Mouse (Mus musculus) ES-Bruce4 (cell line): ENCODE measurements around the gene Pogz. TPM values are rescaled to one million over a fixed set of nuclear protein-coding genes. Genes with fewer than 3 reads are reported as not detected.

Experiments
- H3K27ac ChIP-seq: 2 replicates; pipeline ENCODE4 v1.5.1; 2012; ENCODE audit warnings: low read length, inconsistent platforms; ENCODE audit not compliant: insufficient read depth
- H3K27me3 ChIP-seq: 2 replicates; pipeline ENCODE4 v1.6.1; 2012; ENCODE audit warnings: mild to moderate bottlenecking, low read length, inconsistent platforms; ENCODE audit not compliant: control insufficient read depth, poor library complexity, insufficient read depth, severe bottlenecking
- H3K36me3 ChIP-seq: 2 replicates; pipeline ENCODE4 v1.6.1; 2012; ENCODE audit warnings: inconsistent platforms, mild to moderate bottlenecking, low read length, moderate library complexity; ENCODE audit not compliant: control insufficient read depth, poor library complexity, insufficient read depth, severe bottlenecking
- H3K4me1 ChIP-seq: one replicate; pipeline ENCODE4 v1.8.1; 2011; ENCODE audit warnings: low read length; ENCODE audit not compliant: control insufficient read depth, insufficient read depth
- H3K4me3 ChIP-seq: 2 replicates; pipeline ENCODE4 v1.5.1; 2011; ENCODE audit warnings: low read depth, mild to moderate bottlenecking, low read length
- H3K9ac ChIP-seq: 2 replicates; pipeline ENCODE4 v1.6.1; 2012; ENCODE audit warnings: low read depth, mild to moderate bottlenecking, inconsistent platforms; ENCODE audit not compliant: poor library complexity, severe bottlenecking
- H3K9me3 ChIP-seq: replicated peaks from 2 replicates; pipeline ENCODE4 v1.6.1; 2012; ENCODE audit warnings: mild to moderate bottlenecking, low read length, inconsistent platforms; ENCODE audit not compliant: control insufficient read depth, poor library complexity, insufficient read depth, severe bottlenecking
- CTCF ChIP-seq: IDR thresholded peaks from one replicate; pipeline ENCODE4 v1.8.1; 2011; ENCODE audit warnings: low read depth, low read length
- EP300 ChIP-seq: IDR thresholded peaks from 2 replicates; pipeline ENCODE4 v1.6.1; 2011; ENCODE audit warnings: low read depth, low read length; ENCODE audit not compliant: insufficient read depth
- POLR2A ChIP-seq: IDR thresholded peaks from one replicate; pipeline ENCODE4 v1.8.1; 2011; ENCODE audit warnings: low read length; ENCODE audit not compliant: insufficient read depth
- polyA plus RNA-seq: library from polyadenylated mRNA; stranded (reverse); fragments of >200 nt; gene quantifications from 2 replicates; pipeline ENCODE4 v1.2.4, GENCODE M21; 2011; ENCODE audit warnings: low read depth; ENCODE audit not compliant: missing spikeins, insufficient read depth, insufficient read length

The Pogz gene
- polyA plus RNA-seq, 1 experiment, result 92.6 TPM

DNA sequence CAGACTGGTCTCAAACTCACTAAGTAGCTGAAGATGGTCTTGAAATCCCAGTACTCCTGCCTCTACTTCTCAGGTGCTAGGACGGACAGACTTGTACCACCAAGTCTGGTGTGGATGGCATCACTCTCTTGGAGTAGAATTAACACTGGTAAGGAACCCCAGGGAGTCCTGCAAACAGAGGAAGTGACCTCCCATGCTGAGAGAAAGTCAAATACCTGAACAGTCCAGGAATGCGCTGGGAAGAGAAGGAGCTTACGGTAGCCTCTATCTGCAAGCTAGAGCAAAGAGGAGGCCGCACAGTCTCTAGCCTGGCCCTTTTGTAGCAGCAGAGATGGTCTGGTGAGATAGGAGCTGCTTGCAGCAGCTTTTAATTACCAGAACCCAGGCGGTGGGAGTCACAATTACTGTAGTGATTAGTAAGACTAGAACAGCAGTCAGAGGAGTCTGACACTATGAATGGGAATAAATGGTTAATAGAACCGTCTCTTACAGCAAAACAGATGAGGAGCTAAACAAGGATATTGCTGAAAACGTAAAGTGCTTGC is 41.7 kb upstream of the Pogz start:
- TF ChIP-seq EP300 (no peak), POLR2A (no peak), CTCF (no peak)
- Histone ChIP-seq H3K27ac (peak overlapping the region; percentile 60), H3K4me1 (peaks cover 4% of the 10 kb centered on the region), H3K27me3 (no peaks in the 10 kb centered on the region), H3K36me3 (no peaks in the 10 kb centered on the region), H3K9ac (no peak overlapping the region), H3K4me3 (no peak overlapping the region), H3K9me3 (peaks cover 7% of the 10 kb centered on the region)

DNA sequence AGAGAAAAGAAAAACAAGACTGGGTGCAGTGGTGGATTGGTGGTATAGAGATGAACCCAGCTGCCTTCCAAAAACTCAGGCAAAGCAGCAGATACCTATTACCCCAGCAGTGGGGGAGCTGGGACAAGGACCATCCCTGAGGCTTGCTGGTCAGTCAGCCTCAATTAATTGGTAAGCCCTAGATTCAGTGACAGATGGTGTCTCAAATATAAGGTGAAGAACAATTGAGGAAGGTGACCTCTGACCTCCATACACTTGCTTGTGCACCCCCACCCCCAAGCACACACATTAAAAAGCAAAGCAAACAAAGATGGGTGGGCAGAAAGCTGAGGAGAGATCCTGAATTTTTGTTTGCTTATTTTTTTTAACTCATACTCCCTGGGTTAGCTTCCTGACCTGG is 41.2 kb upstream of the Pogz start:
- no peak overlapping the region for H3K4me3 ChIP-seq
- H3K36me3 ChIP-seq, result no peaks in the 10 kb centered on the region
- H3K27ac ChIP-seq, result no peak overlapping the region
- peaks cover 4% of the 10 kb centered on the region for H3K4me1 ChIP-seq
- no peak for TF ChIP-seq POLR2A
- TF ChIP-seq EP300, result no peak
- TF ChIP-seq CTCF, result no peak
- no peak overlapping the region for H3K9ac ChIP-seq
- no peaks in the 10 kb centered on the region for H3K27me3 ChIP-seq
- H3K9me3 ChIP-seq, result peaks cover 5% of the 10 kb centered on the region

DNA sequence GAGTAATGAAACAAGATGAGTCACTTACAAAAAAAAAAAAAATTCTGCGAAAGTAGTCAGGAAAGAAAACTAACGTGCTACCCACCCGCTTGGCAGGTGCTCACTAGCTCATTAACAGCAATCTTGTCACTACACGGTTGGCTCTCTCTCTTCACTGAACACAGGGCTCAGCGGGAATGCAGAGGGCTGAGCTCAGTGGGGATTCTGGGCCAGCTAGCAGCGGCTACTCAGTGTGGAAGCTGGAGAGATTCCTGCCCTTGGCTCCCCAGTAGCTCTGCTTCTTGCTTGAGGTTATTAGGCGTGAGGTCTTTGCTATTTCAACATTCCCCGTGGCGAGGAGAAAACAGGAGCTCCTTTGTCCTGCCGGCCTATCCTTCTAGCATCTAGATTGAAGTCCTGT is 33.2 kb upstream of the Pogz start:
- H3K4me3 ChIP-seq, result no peak overlapping the region
- TF ChIP-seq CTCF, result no peak
- no peak for TF ChIP-seq POLR2A
- no peak for TF ChIP-seq EP300
- no peaks in the 10 kb centered on the region for H3K36me3 ChIP-seq
- H3K4me1 ChIP-seq, result no peaks in the 10 kb centered on the region
- no peaks in the 10 kb centered on the region for H3K9me3 ChIP-seq
- no peaks in the 10 kb centered on the region; the same call in 1 of the 2 replicates for H3K27me3 ChIP-seq
- no peak overlapping the region for H3K27ac ChIP-seq
- H3K9ac ChIP-seq, result no peak overlapping the region

DNA sequence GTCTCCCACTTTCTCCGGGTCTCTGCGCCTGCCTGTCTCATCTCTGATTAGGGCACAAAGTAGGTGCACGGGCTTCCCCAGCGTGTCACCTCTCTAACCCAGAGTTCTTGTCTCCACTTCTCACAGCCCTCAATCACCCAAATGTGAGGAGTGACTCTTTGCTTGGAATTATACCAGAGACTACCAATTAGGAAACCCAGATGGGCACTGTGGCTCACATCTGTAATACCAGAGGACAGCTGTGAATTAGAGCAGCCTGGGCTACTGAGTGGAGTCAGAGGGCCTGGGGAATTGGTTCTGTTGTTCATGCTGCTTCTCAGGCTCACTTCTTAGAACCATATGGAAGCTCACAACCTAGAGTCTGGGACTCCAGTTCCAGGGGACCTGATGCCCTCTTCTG is 32.4 kb upstream of the Pogz start:
- no peaks in the 10 kb centered on the region for H3K36me3 ChIP-seq
- H3K9ac ChIP-seq, result no peak overlapping the region
- no peaks in the 10 kb centered on the region; the same call in 1 of the 2 replicates for H3K27me3 ChIP-seq
- no peaks in the 10 kb centered on the region for H3K4me1 ChIP-seq
- no peak for TF ChIP-seq POLR2A
- no peak for TF ChIP-seq EP300
- no peak for TF ChIP-seq CTCF
- no peak overlapping the region for H3K4me3 ChIP-seq
- H3K9me3 ChIP-seq, result no peaks in the 10 kb centered on the region
- H3K27ac ChIP-seq, result no peak overlapping the region

DNA sequence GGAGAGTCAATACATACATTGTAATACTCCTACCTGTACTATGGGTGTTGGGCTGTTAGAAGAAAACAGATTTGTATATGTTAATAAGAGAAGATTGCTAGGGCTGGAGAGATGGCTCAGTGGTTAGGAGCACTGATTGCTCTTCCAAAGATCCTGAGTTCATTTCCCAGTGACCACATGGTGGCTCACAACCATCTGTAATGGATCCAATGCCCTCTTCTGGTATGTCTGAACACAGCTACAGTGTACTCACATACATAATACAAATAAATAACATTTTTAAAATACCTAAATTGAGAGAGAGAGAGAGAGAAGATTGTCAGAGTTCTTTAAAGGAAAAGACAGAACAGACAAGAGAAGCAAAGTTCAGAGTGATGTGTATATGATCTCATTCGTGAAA is 29.1 kb upstream of the Pogz start:
- no peak for TF ChIP-seq POLR2A
- TF ChIP-seq CTCF, result no peak
- TF ChIP-seq EP300, result no peak
- Histone ChIP-seq H3K27me3 (no peaks in the 10 kb centered on the region), H3K36me3 (no peaks in the 10 kb centered on the region), H3K9me3 (no peaks in the 10 kb centered on the region), H3K27ac (no peak overlapping the region), H3K4me3 (no peak overlapping the region), H3K4me1 (no peaks in the 10 kb centered on the region), H3K9ac (no peak overlapping the region)

DNA sequence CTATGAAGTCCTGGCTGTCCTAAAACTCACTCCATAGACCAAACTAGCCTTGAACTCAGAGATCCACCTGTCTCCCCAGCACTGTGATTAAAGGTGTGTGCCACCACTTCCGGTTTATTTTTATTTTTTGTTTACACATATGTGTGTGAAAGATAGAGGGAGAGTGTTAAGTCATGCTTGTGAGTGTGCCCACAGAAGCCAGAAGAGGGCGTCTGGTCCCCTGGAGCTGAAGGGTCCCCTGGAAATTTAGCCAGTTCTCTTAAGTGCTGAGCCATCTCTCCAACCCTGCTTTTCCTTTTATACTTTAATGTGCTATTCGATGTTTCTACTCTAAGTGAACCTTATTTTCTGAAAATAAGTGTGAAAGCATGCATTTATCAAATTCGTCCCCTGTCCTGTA is 25.7 kb upstream of the Pogz start:
- Histone ChIP-seq H3K9ac (no peak overlapping the region), H3K27ac (no peak overlapping the region), H3K9me3 (no peaks in the 10 kb centered on the region), H3K27me3 (no peaks in the 10 kb centered on the region), H3K4me3 (no peak overlapping the region), H3K4me1 (no peaks in the 10 kb centered on the region), H3K36me3 (no peaks in the 10 kb centered on the region)
- TF ChIP-seq POLR2A (no peak), CTCF (peak; percentile 52), EP300 (no peak)
